Mouse (Mus musculus): ENCODE data around the gene Tmem181a.
"Not testable (repeated sequence)": the region's sequence is repeated elsewhere in the genome, so short reads cannot be mapped to it uniquely, and the experiment has no call there.

The Tmem181a gene

DNA sequence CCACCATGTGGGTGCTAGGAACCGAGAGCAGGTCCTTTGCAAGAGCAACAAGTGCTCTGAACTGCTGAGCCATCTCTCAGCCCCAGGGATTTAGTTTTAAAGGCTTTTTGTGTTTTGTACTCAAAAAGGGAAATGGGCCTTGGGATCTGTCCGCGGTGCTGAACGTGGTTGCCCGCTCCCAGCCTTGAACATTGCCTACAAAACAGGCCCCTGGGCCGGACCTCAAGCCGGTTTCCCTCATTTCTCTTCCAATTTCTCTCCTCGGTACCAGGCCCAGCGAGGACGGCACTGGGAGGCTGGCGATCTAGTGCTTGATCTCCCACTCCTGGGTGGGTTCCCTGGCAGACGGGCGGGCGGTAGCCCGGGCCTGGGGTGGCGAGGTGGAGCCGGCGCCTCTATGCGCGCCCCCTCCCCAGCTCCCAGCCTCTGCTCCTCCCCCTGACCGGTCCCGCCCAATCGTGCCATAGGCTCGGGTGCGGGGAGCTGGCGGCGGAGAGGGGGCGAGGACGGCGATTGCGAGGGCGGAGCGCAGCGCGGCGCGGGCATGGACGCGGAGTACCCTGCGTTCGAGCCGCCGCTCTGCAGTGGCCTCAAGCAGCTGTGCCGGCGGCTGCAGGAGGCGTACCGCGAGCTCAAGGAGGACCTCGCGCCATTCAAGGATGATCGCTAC is at the start of gene Tmem181a:
Gene Tmem181a (plus strand): TSS at position 461 of the 670 bp plus-strand sequence.
- DNase-seq (ENCODE audit: low read depth), result not testable (repeated sequence)

DNA sequence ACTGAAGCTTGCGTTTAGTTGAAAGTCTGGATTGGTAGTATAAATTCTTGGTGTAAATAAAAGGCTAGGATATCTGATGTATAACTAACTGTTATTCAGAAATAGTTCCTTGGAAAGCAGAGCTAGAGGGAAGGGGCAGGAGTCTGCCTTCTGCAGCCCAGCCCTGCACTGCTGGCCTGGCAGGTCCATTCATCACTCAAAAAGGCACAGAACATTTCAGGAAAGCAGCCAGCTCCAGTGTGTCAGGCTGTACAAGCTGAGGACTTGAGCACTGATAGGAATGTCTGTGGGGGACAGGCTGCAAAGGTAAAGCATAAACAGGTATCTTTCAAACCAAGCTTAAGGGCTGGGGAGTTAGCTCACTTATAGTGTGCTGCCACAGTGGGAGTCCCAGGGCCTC is 44.9 kb upstream of the Tmem181a start:
- no peak for DNase-seq (ENCODE audit: low read depth)

- no peak for DNase-seq (ENCODE audit: low read depth)
Observed at GRCm38 (mm10) chr17:6215640-6216039, 41.0 kb upstream of the Tmem181a start.

GRCm38 (mm10) chr17:6216514-6216913 is 40.1 kb upstream of the Tmem181a start:
- no peak for DNase-seq (ENCODE audit: low read depth)

GRCm38 (mm10) chr17:6232633-6233032 is 24.0 kb upstream of the Tmem181a start:
- not testable (repeated sequence) for DNase-seq (ENCODE audit: low read depth)

- DNase-seq (ENCODE audit: low read depth), result not testable (repeated sequence)
Observed at GRCm38 (mm10) chr17:6251298-6251697, 5.4 kb upstream of the Tmem181a start.

DNA sequence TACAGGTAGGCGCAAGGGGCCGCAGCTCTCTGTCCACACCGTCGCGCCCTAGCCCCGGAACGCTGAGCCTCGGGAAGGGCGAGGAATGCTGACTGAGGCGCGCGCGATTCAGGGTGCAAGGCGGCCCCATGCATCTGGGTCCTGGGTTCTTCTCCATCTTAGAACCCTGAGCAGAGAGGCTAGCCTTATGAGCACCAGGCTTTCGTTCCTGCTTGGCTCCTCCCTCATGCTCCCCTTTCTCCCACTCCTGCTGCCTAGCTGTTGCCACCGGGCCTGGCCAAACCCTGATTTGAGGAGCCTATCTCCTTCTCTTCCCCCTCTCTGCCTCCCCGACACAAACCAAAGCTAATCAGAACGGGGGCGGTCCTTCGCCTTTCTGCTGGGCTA is 403 bp downstream of the Tmem181a start:
- not testable (repeated sequence) for DNase-seq (ENCODE audit: low read depth)

GRCm38 (mm10) chr17:6269876-6270831 is 13.5 kb downstream of the Tmem181a start:
- DNase-seq (ENCODE audit: low read depth), result peak; percentile 26

GRCm38 (mm10) chr17:6270840-6271239 is 14.2 kb downstream of the Tmem181a start:
- peak; percentile 28 for DNase-seq (ENCODE audit: low read depth)

GRCm38 (mm10) chr17:6271970-6272369 is 15.3 kb downstream of the Tmem181a start:
- DNase-seq (ENCODE audit: low read depth), result peak; percentile 8

GRCm38 (mm10) chr17:6274693-6275092 is 18.0 kb downstream of the Tmem181a start:
- not testable (repeated sequence) for DNase-seq (ENCODE audit: low read depth)

GRCm38 (mm10) chr17:6279205-6279604 is 22.5 kb downstream of the Tmem181a start:
- DNase-seq (ENCODE audit: low read depth), result not testable (repeated sequence)

DNA sequence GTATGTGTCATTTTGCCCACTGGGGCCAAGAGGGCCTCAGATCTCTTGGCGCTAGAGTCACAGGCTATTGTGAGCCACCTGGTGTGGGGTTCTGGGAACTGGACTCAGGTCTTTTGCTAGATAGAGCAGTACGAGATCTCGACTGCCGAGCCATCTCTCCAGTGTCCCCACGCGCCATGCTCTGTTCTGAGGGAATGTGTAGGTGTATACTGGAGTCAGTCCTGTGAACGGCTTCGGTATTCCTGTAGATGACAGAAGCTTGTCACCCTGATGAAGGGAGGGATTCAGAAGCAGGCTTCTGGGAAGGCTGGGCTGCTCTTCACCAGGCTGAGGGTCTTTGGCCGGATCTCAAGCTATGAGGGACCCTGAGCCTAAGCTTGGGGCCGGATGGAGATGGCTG is 23.1 kb downstream of the Tmem181a start:
- DNase-seq (ENCODE audit: low read depth), result not testable (repeated sequence)

DNA sequence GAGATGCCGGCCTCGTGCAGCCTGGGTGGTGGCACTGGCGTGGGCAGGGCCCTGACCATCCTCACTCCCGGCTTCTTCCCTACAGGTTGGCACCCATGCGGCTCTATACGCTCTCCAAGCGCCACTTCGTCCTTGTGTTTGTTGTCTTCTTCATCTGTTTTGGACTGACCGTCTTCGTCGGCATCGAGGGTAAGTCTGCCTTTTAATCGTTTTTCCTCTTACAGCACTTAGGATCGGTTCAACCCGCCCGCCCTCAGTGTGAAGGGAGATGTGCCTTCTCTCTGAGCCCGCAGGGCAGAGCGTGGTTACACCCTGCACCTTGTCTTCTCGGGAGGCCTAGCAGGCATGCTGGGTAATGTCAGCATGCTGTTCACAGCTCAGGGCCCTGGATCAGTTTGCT is 23.9 kb downstream of the Tmem181a start:
- not testable (repeated sequence) for DNase-seq (ENCODE audit: low read depth)

DNA sequence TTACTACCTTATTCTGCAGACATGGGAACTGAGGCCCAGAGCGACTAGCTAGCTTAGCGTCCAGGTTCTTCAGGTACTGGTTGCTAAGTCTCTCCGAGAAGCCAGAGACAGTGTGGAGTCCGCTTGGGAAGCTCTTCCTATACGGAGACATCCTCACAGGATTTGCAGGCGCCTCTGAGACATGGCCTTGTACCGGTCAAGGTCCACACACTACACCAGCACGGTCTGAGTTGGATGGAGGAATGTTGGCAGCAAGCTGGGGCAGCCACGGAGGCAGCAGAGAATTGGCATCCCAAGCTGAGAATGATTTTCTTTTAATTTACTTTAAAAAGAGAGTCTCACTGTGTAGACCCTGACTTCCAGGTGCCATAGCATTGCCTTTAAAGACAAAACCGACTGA is 26.5 kb downstream of the Tmem181a start:
- not testable (repeated sequence) for DNase-seq (ENCODE audit: low read depth)

- not testable (repeated sequence) for DNase-seq (ENCODE audit: low read depth)
Observed at GRCm38 (mm10) chr17:6286169-6286568, 29.5 kb downstream of the Tmem181a start.

- DNase-seq (ENCODE audit: low read depth), result not testable (repeated sequence)
Observed at GRCm38 (mm10) chr17:6289045-6289444, 32.4 kb downstream of the Tmem181a start.

DNA sequence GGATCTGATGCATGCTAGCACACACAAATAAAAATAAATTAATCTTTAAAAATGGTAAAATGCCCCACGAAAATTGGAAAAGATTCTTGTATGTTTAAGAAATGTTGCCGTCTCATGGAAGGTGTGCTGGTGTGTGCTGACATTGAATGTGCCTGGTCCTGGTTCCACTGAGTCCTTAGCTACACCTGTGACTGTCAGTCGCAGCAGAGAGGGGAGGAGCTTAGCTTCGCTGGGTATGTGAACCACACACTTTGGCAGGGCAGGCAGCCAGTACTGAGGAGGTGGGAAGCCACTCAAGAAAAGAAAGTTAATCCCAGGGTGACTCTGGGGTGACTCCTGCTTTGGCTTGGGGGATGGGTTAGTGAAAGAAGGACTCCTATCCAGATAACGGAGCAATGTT is 37.2 kb downstream of the Tmem181a start:
- DNase-seq (ENCODE audit: low read depth), result not testable (repeated sequence)

GRCm38 (mm10) chr17:6297060-6297795 is 40.6 kb downstream of the Tmem181a start:
- DNase-seq (ENCODE audit: low read depth), result not testable (repeated sequence)

DNA sequence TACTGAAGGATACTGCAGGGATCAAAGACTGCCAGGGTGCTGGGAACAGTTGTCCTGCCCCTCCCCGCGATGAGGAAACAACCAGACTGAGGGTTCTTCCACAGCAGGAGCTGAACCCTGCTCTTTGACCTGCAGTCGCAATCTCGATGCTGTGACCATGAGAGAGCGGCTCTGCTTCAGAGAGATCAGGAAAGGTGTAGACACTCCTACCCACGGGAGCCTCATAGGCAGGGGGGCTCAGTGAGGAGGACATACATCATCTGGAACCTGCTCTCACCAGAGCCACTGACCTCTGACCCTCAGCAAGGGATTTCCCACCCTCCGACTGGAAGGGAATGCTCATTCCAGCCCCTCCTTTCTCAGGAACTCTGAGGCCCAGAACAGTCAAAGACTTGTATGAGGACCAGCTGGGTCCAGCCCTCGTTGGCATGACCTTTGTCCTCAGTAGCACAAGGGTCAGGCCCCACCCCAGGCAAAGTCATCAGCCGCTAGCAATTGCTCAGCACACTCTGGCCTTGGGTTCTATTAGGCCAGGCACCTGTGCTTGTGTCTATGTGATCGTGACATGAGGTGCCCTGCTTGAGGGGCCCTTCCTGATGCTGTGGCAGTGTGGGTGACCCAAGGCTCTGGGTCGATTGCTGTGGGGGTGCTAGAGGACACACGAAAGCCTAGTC is 43.7 kb downstream of the Tmem181a start:
- DNase-seq (ENCODE audit: low read depth), result not testable (repeated sequence)

DNA sequence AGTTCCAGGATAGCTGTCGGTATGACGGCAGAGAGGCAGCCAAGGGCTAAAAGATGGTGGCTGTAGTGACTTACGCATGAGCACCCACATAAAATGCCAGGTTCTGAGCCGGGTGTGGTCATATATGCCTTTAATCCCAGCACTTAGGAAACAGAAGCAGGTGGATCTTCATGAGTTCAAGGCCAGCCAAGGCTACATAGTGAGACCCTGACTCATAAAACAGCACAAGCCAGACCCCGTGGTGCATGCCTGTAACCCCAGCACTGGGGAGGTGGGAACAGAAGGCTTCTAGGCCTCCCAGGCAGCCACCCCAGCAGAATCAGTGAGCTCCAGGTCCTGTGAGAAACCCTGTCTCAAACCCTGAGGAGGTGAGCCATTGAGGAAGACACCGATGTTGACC is 48.2 kb downstream of the Tmem181a start:
- not testable (repeated sequence) for DNase-seq (ENCODE audit: low read depth)
